Mouse (Mus musculus) heart, postnatal 4 days (tissue): ENCODE measurements around the gene Spdl1. TPM values are rescaled to one million over a fixed set of nuclear protein-coding genes. Genes with fewer than 3 reads are reported as not detected.
"Not testable (repeated sequence)": the region's sequence is repeated elsewhere in the genome, so short reads cannot be mapped to it uniquely, and the experiment has no call there.

Source experiments
- DNase-seq: peaks from one replicate; pipeline ENCODE4 v3.0.0; 2021
- total RNA-seq, 2 experiments: library from RNA; stranded (reverse); gene quantifications; 2 replicates each; pipeline ENCODE4 v1.2.3; 2021

Gene Spdl1
- 10 to 100 TPM; 10.7 to 13.0 TPM for total RNA-seq

DNA sequence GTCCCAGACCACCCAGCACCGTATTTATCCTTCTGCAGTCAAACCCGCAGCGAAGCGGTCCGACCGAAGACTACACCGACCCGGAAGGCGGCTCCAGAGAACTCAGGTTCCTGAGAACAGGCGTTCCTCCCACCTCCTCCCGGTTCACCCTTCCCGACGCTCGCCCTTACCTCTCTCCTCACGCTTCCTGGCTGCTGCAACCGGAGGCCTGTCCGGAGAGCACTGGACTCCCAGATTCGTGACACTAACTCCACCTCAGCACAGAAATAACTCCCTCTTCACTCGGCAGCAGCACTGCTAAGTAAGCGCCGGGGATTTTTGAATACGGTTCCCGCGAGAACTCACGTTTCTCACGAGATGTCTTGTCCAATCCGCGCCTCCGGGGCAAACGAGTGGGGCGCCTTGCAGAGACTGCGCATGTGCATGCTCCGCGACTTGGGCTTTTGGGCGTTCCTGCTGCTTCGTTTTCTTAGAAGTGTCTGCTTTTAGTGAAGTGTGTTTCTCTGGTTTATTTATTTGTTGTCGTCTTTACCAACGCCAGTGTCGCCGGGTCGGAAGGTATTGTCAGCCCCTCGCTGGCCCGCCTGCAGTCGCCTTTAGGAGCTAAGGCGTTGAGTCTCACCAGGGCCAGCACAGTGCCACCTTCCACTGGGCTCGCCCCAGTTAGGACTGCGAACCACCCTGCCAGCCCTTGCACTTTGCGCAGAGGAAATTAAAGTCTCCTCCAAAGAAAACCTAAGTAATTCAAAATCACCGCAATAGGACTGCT lies at the start of gene Spdl1:
Gene Spdl1 (minus strand): TSS at position 324 of the 769 bp plus-strand sequence.
- DNase-seq = peak; percentile 98

DNA sequence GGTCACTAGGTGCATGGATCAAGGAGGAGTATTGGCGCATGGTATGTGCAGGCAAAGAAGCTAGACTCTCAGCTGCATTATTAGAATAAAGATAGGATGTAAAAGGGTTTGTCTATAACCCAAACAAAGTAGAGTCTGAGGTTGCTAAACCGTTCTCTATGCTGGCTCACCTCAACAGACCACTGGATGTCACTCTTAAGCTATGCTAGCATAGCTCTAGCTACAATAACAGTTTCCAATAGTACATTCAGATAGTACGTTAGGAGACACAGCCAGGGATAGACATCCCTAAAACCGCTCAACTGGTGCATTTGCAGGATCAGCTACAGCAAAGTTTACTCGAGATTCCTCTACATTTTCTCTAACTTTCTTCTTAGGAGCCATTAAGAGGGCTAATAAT lies 48.1 kb upstream of the Spdl1 start:
- DNase-seq = peak; percentile 21

DNA sequence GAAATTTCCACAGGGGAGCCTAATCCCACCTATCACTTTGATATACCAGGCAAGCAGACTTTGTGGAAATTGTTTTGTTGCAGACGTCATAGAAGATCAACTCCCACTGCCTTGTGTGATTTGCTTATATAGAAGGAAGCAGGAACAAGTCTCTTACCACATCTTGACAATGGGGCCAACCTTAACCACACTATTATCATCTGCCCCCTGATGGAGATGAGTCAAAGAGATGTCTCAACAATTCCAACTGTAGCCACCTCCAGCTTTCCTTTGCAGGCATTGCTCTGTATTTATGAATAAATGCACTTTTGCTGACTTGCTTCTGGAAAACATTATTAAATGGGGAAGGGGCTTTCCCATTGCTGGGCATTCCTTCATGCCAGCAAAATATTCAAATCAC lies 46.2 kb upstream of the Spdl1 start:
- DNase-seq = no peak

DNA sequence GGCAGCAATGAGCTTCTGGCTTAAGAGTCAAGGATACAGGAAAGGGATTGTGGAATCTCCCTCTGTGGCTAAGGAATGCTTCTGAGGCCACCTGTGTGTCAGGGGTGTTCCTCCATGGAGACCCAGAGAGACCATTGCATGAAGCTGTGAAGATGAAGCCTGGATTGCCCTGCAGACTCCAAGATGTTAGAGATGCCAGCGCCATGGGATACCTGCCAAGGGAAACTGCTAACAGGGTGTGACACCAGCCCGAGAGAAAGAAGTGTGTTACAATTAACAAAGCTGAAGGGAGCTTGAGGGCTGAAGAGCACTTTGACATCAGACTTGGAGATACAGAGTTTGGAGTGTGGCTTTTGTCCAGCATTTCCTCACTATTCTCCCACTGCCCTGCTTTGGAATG lies 40.4 kb upstream of the Spdl1 start:
- DNase-seq = no peak

DNA sequence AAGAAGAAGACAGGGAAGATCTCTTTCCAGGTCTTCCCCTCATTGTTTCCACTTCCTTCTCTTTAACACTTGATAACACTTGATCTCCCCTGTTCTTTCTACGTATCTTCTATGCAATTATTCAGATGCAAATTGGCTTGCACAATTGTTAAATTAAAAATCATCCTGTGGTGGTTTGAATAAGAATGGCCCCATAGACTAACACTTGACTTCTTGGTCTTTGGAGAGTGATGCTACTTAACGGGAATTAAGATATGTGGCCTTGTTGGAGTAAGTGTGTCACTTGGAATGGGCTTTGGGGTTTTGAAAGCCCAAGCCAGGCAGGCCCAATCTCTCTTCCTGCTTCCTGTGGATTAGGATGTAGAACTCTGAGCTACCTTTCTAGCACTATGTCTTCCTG lies 39.0 kb upstream of the Spdl1 start:
- DNase-seq = no peak

DNA sequence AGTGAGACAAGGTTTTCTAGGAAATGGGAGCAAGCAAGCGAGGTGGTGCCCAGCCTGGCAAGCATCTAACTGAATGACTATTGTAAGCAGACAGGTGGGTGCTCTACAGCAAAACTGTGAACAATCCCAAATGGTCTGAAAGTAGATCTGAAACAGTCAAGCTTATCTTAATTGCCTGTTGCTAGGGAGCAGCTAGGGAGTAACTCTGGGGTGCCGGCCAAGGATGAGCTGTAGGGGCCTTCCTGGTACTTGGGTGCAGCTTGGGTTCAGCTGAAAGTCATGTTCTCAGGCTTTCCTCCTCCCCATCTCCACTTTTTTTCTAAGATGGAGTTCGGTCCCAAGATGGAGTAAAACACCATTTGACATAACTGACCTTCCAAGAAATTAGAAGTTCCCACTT lies 38.5 kb upstream of the Spdl1 start:
- DNase-seq = no peak

DNA sequence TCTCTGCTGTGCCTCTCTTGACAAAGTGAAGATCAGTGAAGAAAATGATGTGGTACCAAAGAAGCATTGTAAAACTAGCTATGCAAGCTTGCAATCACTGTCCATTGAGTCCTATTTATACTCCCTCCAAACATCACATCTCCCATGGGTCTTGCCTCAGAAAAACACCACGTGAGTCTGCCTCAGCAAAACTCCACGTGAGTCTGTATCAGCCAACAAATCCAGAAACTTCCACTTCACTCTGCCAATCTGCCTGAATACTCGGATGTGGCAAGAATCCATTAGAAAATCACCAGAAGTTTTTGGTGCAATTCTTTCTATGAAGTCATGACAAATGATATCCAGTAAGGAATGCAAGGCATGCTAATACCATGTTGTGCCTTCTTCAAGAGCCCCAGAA lies 38.0 kb upstream of the Spdl1 start:
- DNase-seq = no peak

DNA sequence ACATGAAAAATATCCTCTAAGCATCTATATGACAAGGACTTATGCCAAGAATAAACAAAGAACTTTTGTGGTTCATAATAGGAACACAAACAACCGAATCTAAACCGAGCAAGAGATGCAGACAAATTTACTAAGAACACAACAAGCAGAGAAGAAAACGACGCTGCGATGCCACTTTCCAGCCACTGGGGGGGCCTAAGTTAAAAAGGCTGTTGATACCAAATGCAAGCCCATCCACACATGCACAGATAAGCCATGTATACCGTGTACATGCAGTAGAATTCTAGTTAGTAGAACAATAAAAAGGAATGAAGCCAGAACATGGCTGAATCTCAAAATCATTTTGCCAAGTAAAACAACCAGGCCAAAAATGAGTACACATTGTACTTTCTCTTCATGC lies 35.2 kb upstream of the Spdl1 start:
- DNase-seq = no peak

DNA sequence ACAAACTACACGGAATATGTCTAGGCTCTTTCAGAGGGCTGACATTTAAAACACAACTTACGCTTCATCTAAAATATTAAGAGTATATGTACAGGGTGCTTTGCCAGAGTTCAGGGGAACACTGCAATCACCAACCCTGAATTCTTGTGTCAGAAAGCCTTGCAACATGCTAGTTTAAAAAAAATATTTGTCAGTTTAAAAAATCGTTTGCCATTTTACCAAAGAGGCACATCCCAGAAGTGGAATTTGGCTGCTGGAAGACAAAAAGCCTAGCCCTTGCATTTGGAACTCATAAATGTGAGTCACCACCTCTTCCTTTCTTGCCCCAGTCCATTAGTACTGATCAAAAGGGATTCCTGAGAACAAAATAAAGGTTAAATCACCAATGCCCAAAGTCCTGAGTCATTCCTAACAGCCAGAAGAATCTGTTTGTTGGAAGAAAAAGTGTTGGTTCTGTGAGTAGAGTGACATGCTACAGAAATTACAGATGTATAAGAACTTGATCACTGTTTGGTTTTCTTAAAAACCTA lies 32.4 kb upstream of the Spdl1 start:
- DNase-seq = no peak

DNA sequence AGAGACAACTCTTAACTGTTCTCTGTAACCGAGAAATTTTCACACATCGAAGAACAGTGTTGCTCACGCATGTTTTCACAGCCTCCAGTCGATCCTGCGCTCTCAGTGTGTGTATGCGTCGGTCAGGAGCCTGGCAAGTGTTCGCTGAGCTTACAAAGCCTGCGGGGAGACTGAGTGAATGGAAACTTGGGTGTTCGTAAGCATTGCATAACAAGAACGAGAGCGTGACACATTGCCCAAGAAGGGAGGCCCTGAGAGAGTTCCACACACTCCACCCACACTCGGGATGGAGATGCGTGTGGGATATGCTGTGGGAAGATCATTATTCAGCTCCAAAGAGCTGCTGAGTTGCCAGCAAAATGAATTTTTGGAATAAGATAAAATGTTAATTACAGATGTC lies 31.7 kb upstream of the Spdl1 start:
- no peak for DNase-seq

DNA sequence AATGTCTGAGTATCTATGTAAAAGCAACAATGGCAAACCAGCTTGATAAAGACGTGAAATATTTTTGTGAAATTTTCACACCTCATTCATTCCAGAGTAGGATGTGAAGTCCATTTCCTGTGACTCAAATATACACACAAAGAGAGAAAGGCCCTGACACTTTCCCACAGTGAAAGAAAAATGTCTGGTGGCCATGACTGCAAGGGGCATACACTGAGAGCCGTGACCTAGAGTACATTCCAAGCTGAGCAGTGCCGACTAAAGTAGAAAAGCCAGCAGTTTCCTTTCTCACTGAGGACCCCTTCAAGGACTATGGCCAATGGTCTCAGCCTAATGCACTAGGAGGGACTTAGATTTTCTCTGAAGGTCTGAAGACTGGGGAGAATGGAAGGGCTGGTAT lies 23.2 kb upstream of the Spdl1 start:
- no peak for DNase-seq

DNA sequence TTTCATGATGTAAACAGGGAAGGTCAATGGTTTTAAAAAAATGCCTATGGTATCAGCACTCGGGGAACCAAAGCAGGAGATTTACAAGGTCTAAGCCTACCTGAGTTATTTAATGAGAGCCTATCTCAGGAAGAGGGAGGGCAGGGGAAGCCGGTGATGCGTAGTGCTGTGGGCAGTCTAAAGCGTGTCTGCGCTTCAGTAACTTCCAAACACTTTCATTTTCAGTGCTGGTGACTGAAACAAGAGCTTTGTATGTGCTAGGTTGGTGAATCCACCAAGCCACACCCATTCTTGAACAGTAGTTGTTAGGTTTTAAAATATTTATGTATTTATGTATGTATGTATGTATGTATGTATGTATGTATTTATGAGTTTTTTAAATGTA lies 12.8 kb upstream of the Spdl1 start:
- DNase-seq = no peak

DNA sequence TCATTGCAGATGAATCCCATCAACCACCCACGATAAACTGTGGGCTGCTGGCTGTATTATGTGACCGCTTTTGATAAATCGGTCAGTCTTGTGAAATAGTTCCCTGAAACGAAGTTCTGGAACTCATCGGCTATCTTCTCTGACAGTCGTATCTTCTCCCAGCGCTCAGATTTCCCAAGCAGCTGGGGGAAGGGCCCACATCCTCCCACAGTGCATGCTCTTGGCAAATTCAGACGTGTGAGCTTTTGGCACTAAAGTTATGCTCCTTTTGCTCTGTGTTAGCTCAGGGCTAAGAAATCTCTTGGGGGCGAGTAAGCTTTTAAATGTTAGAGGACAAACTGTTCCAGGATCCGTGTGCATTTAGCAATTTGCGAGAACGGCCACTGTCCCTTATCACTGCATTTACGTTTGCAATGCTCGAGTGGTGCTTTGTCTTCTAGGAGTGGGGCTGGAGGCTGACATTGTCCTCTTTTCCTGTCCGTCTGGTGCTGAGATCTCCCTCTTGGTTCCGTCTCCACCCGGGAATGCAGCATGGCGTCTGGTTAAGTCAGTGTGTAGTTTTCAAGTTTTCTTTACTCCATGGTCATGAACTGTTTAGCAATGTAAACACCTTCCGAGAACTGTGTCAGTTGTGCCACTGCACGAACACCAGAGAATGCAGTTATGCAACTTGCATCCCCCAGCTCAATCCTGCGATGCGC lies 12.3 kb upstream of the Spdl1 start:
- DNase-seq = peak; percentile 44

DNA sequence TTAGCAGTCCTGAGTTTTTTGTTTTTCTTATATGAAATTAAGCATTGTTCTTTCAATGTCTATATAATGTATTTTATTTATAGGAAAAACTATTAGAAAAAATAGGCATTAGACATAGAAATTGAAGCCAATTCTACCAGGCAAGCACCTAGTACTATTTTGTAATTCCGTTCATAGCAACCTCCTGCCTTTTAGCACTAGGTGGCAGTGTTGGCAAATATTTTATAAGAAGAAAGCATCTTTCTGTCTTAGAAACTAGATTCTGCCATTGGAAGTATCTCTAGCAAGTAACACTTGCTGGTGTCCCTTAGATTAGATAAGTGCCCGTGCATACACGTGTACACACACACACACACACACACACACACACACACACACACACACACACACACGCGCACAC lies 10.1 kb upstream of the Spdl1 start:
- DNase-seq = no peak

DNA sequence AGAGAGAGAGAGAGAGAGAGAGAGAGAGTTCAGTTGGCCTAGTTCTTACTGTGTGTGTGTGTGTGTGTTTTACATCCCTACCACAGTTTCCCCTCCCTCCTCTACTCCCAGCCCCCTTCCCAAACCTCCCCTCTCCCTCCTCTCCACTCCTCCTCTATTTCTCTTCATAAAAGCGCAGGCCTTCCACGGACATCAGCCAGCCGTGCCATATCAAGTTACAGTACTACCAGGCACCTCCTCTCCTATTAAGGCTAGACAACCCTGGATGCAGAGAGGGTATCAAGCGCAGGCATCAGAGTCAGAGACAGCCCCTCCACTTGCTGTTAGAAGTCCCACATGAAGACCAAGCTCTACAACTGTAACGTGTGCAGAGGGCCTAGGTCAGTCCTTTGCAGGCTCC lies 6.8 kb upstream of the Spdl1 start:
- DNase-seq = no peak

DNA sequence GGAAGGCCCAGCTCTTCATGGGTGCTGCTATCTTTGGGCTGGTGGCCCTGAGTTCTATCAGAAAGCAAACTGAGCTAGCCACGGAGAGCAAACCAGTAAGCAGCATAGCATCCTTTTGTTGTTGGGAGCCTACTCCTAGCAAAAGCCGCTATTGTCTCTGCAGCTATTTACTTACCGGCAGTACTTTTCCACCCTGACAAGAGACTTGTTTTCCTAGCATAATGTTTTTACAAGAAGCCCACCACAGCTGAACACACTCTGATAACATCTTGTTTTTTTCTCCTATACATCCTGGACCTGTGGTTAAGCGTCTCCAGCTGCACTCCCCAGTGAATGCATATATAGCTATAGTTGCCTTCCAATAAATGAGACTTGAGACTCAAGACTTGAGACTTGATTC lies 5.6 kb upstream of the Spdl1 start:
- no peak for DNase-seq

DNA sequence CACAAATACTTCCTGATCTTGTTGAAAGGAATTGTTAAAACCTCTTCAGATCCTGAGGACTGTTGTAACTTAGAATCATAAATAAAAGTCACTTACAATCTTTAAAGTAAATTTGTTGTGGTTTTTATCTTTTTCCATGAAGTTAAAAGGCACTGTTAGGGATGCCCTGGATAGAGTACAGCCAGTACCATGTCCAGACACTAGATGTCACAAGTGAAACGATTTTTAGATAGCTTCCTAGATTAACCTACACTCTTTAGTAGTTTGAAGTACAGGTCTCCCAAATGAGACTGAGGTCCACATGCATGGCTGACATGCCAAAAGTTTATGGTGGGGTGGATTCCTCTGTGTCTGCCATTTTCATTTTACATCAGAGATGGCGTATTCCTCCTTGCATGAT lies 2.8 kb upstream of the Spdl1 start:
- no peak for DNase-seq

DNA sequence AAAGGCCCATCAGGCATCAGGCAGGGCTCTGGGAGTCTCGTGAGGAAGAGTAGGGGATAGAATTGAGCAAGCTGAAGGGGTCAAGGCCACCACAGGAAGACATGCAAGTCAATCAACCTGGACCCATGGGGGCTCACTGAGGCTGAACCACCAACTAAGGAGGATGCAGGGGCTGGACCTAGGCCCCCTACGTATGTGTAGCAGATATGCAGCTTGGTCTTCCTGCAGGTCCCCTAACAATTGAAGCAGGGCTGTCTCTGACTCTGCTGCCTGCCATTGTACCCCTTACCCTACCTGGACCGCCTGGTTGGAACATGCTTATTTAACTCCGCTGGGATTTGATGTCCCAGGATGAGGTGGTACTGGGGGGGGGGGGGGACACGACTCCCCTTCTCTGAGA lies 763 bp downstream of the Spdl1 start:
- no peak for DNase-seq

DNA sequence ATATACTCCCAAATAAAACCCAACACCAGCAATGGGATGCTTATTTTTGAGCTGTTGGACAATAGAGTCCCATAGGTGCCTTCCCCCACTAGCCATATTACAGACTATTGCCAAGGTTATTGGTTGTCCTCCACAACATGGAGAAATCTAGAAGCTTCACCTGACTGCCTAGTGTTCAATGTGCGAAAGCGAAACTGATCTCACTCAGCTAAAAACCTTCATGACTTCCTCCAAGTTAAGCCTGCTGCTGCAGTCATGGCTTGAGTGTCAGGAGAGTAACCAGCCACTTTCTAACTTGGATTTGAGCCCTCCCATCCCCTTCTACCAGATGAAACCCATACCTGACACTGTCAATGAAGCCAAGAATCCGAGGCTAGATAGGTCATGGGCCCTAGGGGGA lies 5.6 kb downstream of the Spdl1 start:
- no peak for DNase-seq

DNA sequence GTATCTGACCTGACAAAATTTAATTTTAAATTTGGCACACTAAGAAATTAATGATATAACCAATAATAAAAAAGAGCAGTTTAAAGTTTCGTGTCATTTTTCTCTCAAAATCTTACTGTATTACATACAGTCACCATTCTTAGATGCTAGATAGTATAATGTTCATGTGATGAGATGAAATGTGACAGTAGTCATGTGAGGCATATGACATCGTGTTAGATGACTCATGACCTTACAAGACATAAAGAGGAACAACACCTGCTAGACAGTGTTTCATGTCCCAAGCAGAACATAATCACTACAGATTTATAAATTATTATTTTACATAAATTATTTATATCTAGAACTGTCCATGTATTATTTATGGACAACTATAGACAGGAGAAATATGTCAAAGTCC lies 6.5 kb downstream of the Spdl1 start:
- no peak for DNase-seq

DNA sequence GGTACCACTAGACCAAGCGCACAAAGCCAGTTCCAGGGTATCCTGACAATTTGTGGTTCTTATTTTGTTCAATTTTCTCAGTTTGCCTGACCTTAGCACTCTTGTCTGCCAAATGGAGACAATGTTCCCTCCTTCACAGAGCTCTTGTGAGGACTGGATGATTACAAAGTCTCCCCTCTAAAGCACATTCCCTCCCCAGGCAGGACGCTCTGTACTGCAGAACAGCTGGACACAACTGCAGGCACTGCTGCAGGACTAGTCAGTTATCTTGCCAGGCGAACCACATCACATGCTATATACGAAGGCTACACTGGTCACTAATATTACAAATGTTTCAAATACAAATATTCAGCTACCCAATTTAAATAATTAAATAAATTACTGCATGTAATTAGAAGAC lies 8.7 kb downstream of the Spdl1 start:
- DNase-seq = no peak

DNA sequence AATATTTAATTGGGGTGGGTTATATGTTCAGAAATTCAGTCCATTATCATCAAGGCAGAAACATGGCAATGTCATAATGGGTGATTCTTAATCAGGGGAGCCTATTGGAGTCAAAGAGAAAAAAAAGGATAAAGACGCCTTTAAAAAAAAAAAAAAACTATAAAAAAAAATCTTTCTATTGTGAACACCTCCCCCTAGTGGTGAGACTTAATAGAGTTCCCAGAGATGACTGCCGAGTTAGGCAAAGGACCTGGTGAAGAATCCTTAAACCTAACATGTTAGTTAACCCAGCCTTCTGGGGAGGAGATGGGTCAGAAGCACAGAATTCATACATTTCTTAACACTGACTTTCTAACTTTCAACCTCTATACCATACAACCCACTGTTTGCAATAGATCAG lies 18.7 kb downstream of the Spdl1 start:
- no peak for DNase-seq

DNA sequence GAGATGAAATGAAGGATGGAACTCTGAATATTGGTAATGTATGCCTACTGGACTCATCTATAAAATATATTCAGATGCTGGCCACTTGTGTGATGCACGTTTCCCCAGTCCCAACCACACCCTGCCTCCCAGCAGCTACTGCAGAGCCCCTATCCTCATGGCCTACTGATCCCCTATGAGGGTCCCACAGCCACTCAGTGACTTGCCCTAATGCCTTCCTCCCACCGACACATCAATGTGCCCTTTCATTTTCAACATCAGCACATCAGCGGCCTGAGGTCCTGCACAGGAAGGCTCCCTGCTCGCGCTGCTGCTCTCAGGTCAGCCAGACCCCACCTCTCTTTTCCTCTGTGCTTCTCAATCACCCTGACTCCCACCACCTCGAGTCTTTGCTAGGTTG lies 19.1 kb downstream of the Spdl1 start:
- no peak for DNase-seq

DNA sequence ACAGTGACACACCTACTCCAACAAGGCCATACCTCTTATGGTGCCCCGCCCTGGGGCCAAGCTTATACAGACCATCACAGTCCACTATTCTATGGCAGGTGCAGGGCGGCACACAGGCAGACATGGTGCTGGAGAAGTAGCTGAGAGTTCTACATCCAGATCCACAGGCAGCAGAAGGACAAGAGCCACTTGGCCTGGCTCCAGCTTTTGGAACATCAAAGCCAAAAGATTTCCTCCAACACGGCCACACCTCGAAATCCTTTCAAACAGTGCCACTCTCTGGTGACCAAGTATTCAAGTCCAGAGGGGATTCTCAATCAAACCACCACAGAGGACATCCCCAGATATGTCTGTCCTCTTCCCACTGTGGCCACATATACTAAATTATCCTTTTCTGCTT lies 28.4 kb downstream of the Spdl1 start:
- DNase-seq = not testable (repeated sequence)
